Mouse (Mus musculus): ENCODE measurements around the gene Stard3.

DNA sequence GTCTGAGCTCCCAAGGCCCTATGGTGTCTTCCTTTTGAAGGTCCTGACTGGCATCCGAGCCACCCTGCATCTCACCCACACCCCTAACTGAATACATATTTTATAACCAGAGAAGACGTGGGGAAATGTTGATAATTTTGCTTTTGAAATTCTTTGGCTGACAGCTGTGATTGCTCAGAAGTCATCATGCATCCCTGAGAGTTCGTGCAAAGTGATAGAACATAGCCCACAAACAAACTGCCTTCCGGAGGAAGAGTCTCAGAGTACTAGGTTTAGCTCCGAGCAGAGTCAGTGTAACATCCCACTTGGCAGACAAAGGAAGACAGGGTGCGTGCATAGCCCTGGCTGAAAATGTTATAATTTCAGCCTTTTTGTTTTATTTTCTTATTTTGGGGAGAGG is 15.1 kb downstream of the Stard3 start:
- no peak for TF ChIP-seq CTCF (IDR thresholded peaks at IDR 0.05; ENCODE audit: borderline replicate concordance, insufficient read depth, low read length)
- no peak for TF ChIP-seq POLR2A (IDR thresholded peaks at IDR 0.05; ENCODE audit: low read depth, low read length)
